Mouse (Mus musculus): ENCODE data around the gene Aamp.
A peak's percentile ranks its signal among the peaks of the same experiment; 100 is the strongest.

The Aamp gene

GRCm38 (mm10) chr1:74281886-74282285, 2.7 kb downstream of the Aamp start:
- no peak for DNase-seq (ENCODE audit: low read depth, low spot score)

GRCm38 (mm10) chr1:74281372-74281771, 3.2 kb downstream of the Aamp start:
- DNase-seq (ENCODE audit: low read depth, low spot score) = no peak

GRCm38 (mm10) chr1:74280591-74281325, 3.8 kb downstream of the Aamp start:
- DNase-seq (ENCODE audit: low read depth, low spot score) = no peak

GRCm38 (mm10) chr1:74278988-74279387, 5.5 kb downstream of the Aamp start:
- no peak for DNase-seq (ENCODE audit: low read depth, low spot score)

GRCm38 (mm10) chr1:74278538-74278937, 6.0 kb downstream of the Aamp start, which contains the start of gene Gpbar1:
Gpbar1 (plus strand) TSS chr1:74278550.
- no peak for DNase-seq (ENCODE audit: low read depth, low spot score)

- no peak for DNase-seq (ENCODE audit: low read depth, low spot score)
Measured at GRCm38 (mm10) chr1:74277883-74278537, 6.5 kb downstream of the Aamp start.

- no peak for DNase-seq (ENCODE audit: low read depth, low spot score)
Measured at GRCm38 (mm10) chr1:74277041-74277440, 7.5 kb downstream of the Aamp start.

GRCm38 (mm10) chr1:74275015-74275414, 9.5 kb downstream of the Aamp start:
- no peak for DNase-seq (ENCODE audit: low read depth, low spot score)

GRCm38 (mm10) chr1:74271659-74272058, 12.9 kb downstream of the Aamp start:
- no peak for DNase-seq (ENCODE audit: low read depth, low spot score)

GRCm38 (mm10) chr1:74268750-74269149, 15.8 kb downstream of the Aamp start:
- no peak for DNase-seq (ENCODE audit: low read depth, low spot score)

GRCm38 (mm10) chr1:74262510-74262909, 22.0 kb downstream of the Aamp start:
- no peak for DNase-seq (ENCODE audit: low read depth, low spot score)

- no peak for DNase-seq (ENCODE audit: low read depth, low spot score)
Measured at GRCm38 (mm10) chr1:74256782-74257181, 27.8 kb downstream of the Aamp start.

- DNase-seq (ENCODE audit: low read depth, low spot score) = no peak
Measured at GRCm38 (mm10) chr1:74255704-74256345, 28.7 kb downstream of the Aamp start.

GRCm38 (mm10) chr1:74250096-74250495, 34.4 kb downstream of the Aamp start:
- DNase-seq (ENCODE audit: low read depth, low spot score) = no peak

- no peak for DNase-seq (ENCODE audit: low read depth, low spot score)
Measured at GRCm38 (mm10) chr1:74249331-74249980, 35.1 kb downstream of the Aamp start.

GRCm38 (mm10) chr1:74248799-74249198, 35.7 kb downstream of the Aamp start:
- no peak for DNase-seq (ENCODE audit: low read depth, low spot score)

- DNase-seq (ENCODE audit: low read depth, low spot score) = no peak
Measured at GRCm38 (mm10) chr1:74245525-74245924, 39.0 kb downstream of the Aamp start.

- no peak for DNase-seq (ENCODE audit: low read depth, low spot score)
Measured at GRCm38 (mm10) chr1:74240832-74241231, 43.7 kb downstream of the Aamp start.

- peak; percentile 92 for DNase-seq (ENCODE audit: low read depth, low spot score)
Measured at GRCm38 (mm10) chr1:74240311-74240710, 44.2 kb downstream of the Aamp start.

- no peak for DNase-seq (ENCODE audit: low read depth, low spot score)
Measured at GRCm38 (mm10) chr1:74239618-74240017, 44.9 kb downstream of the Aamp start.

GRCm38 (mm10) chr1:74239162-74239561, 45.4 kb downstream of the Aamp start:
- DNase-seq (ENCODE audit: low read depth, low spot score) = no peak

GRCm38 (mm10) chr1:74238136-74238535, 46.4 kb downstream of the Aamp start:
- DNase-seq (ENCODE audit: low read depth, low spot score) = no peak
